Mouse (Mus musculus): Measurements from ENCODE around the gene Ebf3.

DNA sequence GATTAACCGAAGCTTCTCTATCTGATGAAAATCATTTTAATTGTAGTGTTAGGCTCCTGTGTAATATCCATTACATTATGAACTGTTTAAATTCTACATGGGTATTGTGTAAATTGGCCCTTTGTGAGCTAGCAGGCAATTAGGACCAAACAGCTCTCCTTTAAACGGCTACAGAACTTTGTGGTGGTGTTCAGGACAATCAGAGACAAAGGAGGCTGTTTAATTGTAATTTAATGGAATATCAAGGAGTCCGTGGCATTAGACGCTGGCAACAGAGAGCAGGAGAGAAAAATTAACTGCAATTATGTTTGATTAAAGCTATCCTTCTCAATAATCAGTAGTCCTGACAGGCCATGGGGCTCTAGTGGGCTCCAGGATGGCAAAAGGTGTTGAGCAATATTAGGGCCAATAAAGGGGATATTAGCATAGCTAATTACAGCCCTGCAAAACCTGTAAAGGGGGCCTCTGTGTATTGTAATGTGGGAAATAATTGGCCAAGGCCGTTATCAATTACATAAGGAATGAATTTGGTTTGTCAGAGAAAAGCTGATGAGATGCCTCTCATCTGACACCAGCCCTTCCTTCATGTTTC is 74.6 kb downstream of the Ebf3 start:
- TF ChIP-seq TCF12 (IDR thresholded peaks at IDR 0.05; ENCODE audit: insufficient read depth, poor library complexity, severe bottlenecking) (no peak), MAX (IDR thresholded peaks at IDR 0.05; ENCODE audit: low read depth) (no peak), POLR2A (IDR thresholded peaks at IDR 0.05; ENCODE audit: insufficient read length, low read depth) (no peak), SRF (IDR thresholded peaks at IDR 0.05; ENCODE audit: control insufficient read depth, insufficient read length, low read depth) (no peak), E2F4 (IDR thresholded peaks at IDR 0.05; ENCODE audit: insufficient read depth) (no peak), CEBPB (IDR thresholded peaks at IDR 0.05; ENCODE audit: insufficient read depth, poor library complexity, severe bottlenecking) (no peak)

Measured in myocyte (in vitro differentiated cells).